Mouse (Mus musculus) gastrocnemius, postnatal 10 days (tissue): Measurements from ENCODE around the gene Cnpy1. TPM values are rescaled to one million over a fixed set of nuclear protein-coding genes. Genes with fewer than 3 reads are reported as not detected.

Experiments
- DNase-seq: peaks from one replicate; pipeline ENCODE4 v3.0.0; 2021; ENCODE audit warnings: mixed read lengths
- total RNA-seq, 2 experiments: library from RNA; stranded (reverse); gene quantifications; 2 replicates each; pipeline ENCODE4 v1.2.3; 2021

Cnpy1 gene
- total RNA-seq, 2 experiments from 2014 or later = not detected

DNA sequence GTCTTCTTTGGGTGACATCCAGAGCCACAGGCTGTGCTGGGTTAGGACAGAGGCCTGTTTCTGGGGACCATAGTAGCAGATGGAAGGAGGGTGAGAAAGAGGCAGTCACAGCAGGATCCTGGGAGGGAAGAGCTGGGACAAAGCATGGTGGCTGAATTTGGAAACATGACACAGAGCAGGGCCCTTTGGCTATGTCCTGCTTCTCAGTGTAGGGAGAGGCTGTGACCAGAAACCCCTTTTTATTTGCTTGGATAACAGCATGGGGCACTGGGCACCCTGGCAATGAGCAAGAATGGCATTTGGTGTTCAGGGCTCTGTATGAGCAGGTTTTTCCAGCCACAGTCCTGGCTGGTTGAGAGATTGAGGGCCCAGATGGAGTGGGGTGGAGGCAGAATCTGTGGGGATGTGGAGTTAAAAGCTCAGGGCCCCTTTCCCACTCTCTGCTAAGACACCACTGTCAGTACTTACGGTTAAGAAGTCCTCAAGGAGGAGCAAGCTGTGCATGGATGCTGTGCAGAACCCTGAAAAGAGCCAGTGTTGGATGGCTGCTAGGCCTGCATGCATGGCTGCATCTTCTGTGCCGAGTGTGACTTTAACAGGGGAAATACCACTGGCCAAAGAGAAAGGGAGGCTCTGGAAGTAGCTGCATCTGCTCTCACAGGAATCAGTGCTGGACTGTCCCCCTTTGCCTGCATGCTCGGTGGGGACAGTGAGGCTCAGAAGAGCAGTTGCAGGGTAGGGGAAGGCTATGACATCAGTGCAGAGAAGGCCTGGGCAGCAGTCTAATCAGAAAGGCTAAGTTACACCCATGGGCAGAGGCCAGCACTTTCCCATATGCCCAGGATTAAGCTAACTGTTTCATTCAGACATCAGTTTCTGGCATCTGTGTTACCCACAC is 54.2 kb downstream of the Cnpy1 start:
- DNase-seq = no peak

DNA sequence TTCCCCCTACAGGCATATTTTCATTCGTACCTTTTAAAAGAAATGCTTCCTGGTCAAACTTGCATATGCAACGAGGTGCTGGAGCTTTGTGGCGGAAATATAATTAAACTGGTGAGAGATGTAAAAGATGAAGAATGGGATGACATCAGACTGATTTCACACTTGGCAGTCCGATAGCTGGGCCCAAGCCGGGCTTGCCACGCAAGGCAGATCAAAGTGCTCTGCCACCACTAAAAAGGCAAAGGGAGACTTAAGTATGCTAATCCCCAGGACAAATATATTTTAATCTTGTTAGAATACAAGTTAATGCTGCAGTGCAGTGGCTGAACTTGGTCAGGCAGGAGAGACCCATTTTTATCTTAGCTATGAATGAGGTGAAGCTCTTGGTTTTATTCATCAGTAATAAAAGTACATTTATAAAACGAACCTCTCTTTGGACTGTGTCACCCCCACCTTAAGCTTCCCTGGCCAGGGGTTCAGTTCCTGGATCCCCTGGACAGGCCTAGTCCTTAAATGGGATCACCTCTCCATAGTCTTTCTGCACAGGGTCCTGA is 66.3 kb downstream of the Cnpy1 start:
- no peak for DNase-seq

DNA sequence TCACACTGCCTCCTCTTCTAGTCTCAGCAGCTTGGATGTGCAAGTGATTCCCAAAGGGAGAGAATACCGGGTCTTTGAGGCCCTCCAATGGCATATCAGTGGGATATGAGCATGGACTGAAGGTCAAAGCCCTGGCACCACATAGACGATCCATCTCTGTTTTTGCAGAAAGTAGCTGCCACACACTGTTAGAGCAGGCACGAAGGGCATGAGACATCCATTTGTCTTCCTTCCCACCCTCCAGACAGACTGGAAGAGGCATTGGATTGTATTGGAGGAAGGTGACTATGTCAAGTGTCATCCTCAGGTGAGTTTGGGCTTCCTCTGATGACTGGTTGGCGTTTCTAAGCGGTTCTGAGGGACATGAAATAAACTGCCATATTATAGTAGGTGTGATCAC is 67.3 kb downstream of the Cnpy1 start:
- no peak for DNase-seq

DNA sequence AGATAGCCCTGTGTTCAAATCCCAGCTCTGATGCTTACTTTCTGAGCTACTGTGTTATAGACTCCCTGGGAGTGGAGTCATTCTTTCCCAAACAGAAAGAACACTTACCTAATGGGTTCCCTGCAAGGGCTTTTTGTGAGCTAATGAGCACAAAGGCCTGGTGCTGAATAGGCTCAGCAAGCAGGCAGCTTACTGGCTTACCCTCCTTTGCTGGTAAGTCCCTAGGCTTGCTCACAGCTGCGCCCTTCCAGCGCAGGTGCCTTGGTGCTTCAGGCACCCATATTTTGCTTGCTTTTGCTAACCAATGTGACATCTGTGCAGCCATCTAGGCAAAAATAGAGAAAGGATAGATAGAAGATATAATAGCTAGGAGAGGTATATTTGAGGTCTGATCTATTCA is 69.0 kb downstream of the Cnpy1 start:
- no peak for DNase-seq

DNA sequence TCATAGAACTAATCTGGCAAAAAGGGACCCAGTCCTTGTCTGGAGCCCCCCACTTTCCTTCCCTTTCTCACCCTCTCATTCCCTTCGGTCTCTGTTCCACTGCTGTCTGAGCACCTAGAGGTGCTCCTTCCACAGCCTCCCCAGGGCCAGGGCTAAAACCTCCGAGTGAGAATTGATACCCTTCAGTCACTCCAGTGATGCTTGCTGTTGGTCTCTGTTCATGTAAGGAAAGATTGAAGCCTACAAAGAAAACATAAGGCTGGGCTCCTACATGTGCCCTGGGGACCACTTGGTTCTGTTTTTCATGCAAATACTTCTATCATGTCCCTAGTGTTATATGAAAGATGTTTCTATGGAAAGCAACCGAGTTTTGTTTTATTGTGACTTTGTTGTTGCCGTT is 69.6 kb downstream of the Cnpy1 start:
- DNase-seq = no peak

DNA sequence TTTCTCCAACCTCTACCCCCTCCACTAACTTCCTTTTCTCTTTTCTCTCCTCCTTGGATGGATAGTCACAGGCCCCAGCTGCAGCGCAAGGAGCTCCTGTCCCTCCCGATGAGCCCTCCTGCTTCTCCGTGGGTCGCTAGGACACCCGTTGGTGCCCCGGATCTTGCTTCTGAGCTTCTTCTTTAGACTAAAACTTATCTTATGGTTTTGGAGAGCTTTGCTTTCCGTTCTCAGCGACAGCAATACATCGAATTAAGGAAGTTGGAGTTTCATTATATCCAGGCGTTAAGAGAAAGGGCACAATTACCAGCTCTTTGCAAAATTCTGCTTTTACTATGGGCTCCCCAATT is 70.1 kb downstream of the Cnpy1 start:
- no peak for DNase-seq

DNA sequence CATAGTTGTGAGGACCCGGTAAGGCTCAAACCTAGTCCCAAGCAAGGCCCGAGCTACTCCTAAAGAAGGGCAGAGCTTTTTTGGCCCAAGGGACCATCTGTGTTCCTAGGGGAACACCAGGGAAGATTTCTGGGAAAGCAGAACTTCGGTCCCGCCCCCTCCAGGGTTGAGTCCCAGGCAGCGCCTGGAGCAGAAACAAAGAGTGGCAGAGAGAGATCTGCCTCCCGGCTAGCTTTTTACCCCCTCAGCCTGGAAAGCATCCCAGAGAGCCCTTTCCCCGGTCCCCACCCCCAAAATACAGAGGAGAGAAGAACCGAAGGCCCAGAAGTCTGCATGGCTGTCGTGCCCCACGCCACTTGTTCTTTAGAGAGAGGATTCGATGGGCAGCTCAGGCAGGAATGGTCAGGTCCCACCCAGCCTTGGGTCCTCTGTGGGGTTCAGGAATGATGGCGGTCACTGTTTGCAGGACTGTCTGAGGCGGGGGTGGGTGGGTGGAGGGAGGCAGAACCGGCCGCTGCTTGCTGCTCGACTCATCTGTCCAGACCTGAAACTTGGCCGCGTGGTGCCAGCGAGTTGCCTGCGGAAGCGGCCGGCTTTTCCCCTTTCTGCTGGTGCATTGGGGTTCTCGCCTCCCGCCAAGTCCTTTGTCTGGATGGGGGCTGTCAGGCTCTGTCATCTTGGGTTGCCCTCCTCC is 70.6 kb downstream of the Cnpy1 start:
- no peak for DNase-seq

DNA sequence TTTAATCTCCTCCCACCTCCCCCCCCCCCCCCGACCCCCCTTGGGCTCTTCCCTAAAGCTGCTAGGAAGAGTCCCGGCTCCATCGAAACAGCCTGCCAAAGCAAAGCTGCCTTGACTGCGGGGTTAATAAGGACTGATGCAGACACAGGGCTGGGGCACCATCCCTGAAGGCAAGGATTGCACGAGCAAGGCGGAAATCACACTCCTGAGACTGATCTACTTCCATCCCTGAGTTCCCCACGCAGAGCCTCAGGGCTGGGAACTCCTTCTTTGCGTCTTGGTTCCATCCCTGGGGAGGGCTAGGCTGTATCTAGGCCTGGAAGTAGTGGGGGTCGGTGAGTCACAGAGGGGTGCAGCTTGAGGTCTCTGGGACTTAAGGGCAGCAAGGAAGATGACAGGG is 71.5 kb downstream of the Cnpy1 start:
- no peak for DNase-seq

DNA sequence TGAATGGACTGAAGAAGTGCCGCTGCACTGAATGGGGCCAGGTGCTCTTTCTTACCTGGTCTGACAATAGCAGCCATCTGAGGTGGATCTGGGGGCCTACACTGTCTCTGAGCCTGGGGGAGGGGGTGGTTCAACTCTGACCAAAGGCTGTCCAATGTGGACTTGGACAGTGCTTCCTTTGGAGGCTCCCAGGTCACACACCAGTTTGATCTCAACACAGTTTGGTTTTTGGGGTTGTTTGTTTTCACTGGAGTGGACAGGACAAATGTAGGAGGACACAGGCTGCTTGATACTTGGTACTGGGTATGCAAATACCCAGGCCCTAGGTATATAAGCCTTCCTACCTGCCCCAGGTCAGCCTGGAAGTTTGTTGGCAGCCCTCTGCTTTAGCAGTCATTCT is 71.9 kb downstream of the Cnpy1 start:
- no peak for DNase-seq

DNA sequence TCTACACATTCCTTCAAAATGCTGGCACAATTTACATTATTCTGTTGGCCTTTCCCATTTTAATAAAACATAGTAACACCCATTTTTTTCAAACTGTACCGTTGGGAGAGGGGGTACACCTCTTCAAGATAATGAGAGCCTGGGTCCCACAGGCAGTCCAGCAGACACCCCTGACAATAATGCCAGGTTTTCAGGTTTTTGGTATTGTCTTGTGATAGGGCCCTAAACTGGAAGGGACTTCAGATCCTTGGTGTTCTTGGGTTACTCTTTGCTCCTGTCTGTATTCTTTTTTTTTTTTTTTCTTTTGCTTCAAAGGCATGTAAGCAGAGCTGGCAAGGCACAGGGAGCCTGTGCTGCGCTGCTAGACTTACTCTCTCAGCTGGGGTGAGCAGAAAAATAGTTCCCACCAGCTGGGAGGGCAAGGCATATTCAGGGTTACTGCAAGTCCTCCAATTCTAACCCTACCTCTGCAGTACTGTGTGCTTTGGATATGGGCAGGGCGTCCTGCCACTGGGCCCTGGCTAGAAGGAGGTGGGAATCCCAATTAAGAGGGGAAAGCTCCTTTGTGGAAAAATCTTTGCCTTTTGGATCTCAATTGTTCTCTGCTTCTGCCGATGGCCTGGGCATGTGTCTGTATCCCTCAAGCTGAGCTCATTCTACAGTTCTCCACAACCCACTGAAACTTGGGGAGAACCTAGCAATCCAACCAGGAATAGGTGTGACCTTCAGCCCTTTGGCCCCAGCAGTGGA is 72.5 kb downstream of the Cnpy1 start:
- no peak for DNase-seq

DNA sequence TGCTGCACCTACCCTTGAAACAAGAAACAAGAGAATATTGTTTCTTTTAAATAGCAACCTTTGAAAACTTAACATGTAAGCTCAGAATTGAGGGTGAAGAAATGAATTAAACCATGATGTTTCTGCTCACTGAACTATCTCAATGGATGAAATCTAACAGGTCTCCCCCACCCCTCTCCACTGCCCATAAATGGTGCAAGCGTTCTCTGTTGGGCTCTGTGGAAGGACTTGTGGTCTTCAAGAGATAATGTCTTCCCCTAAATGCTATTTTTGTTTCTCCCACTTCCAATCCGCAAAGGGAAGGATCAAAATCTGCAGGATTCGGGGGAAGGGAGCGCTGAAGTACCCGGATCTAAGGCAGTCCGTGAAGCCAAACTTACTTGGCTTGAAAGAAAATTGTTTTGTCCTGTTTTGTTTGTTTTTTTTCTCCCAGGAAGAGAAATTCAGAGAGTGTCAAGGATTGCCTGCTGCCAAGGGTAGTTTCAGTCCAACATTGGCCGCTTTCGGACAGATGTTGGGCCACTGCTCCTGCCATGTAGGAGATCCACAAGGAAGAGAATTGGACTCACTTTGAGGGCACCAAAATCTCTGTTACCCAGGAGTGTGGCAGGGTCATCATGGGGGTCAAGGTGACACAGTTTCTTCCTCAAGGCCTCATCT is 73.2 kb downstream of the Cnpy1 start:
- no peak for DNase-seq

DNA sequence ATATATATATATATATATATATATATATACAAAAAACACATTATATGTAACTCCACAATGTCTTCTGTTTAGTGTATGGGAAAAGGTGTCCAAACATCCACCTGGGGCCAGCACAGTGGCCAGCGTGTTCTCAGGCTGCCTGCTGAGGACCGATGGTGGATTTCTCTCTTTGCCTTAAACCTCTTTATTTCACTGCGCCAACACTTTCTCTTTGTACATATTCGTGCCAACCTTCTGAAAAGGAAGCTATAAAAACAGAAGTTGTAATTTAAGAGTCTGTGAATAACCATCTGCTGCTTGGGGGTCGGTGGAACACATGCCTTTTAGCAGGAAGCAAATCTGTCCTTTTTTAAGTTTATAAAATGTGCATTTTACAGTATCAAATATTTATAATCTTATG is 73.9 kb downstream of the Cnpy1 start:
- DNase-seq = no peak

DNA sequence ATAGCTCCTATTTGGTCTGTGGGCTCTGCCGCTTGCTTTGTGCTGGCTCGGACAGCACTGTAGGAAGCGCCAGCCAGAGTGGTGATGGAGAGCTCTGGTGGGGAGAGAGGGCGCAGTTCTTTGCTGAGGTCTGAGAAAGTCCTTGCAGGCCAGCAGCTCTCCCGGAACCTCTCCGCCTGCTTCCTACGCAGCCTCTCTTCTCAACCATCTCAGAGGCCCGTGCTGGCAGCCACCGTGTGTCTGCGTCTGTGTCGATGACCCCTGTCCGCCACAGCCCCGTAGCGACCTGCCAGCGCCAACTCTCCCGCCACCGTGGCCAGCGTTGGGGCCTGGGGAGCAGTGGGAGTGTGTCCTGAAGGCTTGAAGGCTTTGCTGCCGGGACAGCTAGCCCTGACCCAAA is 74.7 kb downstream of the Cnpy1 start:
- DNase-seq = no peak

DNA sequence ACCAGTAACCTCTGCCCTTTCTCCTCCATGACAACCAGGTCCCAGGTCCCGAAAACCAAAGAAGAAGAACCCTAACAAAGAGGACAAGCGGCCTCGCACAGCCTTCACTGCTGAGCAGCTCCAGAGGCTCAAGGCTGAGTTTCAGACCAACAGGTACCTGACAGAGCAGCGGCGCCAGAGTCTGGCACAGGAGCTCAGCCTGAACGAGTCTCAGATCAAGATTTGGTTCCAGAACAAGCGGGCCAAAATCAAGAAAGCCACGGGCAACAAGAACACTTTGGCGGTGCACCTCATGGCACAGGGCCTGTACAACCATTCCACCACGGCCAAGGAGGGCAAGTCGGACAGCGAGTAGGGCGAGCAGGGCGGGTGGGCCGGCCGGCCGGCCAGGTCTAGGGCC is 75.5 kb downstream of the Cnpy1 start:
- DNase-seq = no peak

DNA sequence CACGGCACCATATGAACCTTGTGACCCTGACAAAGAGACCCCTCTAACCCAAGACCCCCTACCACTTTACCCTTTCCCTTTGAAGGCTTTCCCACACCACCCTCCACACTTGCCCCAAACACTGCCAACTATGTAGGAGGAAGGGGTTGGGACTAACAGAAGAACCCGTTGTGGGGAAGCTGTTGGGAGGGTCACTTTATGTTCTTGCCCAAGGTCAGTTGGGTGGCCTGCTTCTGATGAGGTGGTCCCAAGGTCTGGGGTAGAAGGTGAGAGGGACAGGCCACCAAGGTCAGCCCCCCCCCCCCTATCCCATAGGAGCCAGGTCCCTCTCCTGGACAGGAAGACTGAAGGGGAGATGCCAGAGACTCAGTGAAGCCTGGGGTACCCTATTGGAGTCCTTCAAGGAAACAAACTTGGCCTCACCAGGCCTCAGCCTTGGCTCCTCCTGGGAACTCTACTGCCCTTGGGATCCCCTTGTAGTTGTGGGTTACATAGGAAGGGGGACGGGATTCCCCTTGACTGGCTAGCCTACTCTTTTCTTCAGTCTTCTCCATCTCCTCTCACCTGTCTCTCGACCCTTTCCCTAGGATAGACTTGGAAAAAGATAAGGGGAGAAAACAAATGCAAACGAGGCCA is 76.3 kb downstream of the Cnpy1 start:
- no peak for DNase-seq

DNA sequence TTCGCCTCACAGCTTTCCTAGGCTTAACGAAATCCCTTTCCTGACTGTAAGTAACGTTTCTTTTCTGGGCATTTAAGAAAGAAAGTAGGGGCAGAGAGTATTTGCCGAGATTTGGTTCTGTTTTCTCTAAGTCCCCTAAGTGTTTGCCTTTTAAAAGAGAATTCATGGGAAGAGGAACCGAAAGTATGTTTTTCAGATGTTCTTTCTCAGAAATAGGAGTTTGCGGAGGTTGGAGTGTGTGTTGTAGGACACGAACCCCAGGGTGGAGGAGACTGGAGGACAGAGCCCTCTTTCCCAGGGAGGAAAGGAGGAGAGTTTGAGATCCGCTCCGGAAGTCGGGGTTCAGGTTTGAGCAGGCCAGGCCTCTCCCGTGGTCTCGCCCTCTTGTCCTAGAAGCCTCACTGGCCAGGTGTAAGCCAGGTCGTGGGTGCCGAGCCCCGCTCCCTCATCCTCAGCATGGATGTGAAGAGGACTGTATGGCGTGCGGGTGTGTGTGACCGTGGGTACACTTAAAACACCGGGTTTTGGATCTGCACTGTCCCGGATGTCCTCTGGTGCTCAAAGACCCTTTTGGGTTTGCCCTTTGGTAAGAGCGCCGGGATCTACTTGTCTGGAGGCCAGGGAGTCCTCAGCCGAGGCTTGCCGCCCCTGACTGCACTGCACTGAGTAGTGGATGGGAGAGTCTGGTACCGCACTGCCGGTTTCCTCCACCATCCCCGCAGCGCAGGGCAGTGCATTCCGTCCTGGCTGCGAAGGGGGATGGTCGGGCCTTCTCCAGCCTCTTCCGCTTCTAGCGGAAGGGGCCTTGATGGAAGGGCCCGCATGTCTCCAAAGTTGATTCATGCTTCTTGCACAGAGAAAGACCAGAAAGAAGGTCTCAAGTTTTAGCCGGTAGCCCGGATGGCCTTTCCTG is 77.1 kb downstream of the Cnpy1 start:
- no peak for DNase-seq

DNA sequence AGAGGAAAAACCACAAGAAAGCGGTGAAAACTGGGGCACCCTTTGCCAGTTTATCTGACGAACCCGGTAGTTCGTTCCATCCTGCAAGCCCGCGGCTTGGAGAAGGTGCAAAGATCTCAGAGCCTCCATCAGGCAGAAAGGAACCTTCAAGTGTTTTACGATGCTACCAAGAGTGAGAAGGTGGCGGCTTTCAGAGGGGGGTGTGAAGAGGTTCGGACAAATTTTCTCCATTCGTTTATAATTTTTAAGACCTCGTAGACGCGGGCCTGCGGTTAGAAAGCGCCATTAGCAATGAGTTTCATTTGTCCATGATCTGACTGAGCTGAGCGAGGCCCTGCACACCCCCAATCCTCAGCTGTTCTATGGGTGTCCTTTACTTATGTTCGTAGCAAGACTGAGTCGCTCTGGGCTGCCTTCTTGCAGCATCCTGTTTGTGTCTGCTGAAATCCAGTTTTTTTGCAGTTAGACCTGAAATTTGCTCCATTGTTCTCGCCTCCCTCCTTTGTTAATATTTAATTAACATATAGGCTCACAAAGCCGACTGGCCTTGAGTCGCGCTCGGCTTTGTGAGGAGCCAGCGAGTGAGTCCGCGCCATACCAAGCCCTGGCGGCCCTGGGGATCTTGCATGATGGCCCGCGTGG is 77.9 kb downstream of the Cnpy1 start:
- DNase-seq = no peak

DNA sequence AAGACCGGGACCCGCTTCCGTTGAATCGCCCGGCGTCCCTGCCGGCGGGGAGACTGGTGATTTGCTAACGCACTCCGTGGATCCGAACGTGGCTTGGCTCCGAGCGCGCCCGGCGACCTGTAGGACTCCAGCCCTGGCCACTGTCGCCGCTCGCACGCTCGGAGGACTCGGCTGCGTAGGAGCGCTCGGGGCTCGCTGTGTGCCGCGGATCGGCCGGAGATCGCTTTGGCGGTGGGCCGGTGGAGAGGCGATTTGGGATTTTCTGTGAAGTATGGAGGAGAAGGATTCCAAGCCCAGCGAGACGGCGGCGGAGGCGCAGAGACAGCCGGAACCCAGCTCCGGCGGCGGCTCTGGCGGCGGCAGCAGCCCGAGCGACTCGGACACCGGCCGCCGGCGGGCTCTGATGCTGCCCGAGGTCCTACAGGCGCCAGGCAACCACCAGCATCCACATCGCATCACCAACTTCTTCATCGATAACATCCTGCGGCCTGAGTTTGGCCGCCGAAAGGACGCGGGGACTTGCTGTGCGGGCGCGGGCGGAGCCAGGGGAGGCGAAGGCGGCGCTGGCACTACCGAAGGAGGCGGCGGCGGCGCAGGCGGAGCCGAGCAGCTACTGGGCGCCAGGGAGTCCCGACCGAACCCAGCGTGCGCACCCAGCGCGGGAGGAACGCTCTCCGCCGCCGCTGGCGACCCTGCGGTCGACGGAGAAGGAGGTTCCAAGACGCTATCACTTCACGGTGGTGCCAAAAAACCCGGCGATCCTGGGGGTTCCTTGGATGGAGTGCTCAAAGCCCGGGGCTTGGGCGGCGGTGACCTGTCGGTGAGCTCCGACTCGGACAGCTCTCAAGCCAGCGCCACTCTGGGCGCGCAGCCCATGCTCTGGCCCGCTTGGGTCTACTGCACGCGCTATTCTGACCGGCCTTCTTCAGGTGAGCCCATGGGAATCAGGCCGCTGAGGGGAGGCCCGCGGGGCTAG is 79.1 kb downstream of the Cnpy1 start:
- peak; percentile 45 for DNase-seq
